Mouse (Mus musculus): Measurements from ENCODE around the gene Arid3a. TPM values are rescaled to one million over a fixed set of nuclear protein-coding genes. Genes with fewer than 3 reads are reported as not detected.
"Not testable (repeated sequence)": the region's sequence is repeated elsewhere in the genome, so short reads cannot be mapped to it uniquely, and the experiment has no call there.

The Arid3a gene
- total RNA-seq, 2 experiments from 2014 or later, result 8.8 to 14.7 TPM

- no peak for ATAC-seq (replicated peaks; ENCODE audit: low FRiP score, poor library complexity, severe bottlenecking)
Measured at GRCm38 (mm10) chr10:79940749-79941148, 13.9 kb downstream of the Arid3a start.

GRCm38 (mm10) chr10:79942988-79943387 lies 16.1 kb downstream of the Arid3a start:
- ATAC-seq (replicated peaks; ENCODE audit: low FRiP score, poor library complexity, severe bottlenecking), result no peak

DNA sequence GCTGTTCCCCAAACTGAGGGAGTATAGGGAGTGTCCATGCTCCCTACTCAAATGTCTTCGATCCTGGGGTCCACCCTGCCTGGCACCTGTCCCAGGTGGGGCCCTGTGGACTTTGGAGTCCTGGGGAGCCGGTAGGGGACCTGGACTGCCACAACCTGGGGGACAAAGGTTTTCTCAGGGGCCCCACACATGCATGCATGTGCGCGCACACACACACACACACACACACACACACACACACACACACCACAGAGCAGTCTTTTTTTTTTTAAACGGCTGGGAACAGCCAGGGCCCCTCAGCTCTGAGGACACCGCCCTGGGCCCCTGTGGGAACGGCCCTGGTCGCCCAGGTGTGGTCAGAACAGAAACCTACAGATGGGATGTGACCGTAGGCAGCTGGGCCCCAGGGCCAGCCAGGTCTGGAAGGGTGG lies 16.6 kb downstream of the Arid3a start:
- no peak for ATAC-seq (replicated peaks; ENCODE audit: low FRiP score, poor library complexity, severe bottlenecking)

GRCm38 (mm10) chr10:79945507-79946234 lies 18.8 kb downstream of the Arid3a start:
- ATAC-seq (replicated peaks; ENCODE audit: low FRiP score, poor library complexity, severe bottlenecking), result no peak

- no peak for ATAC-seq (replicated peaks; ENCODE audit: low FRiP score, poor library complexity, severe bottlenecking)
Measured at GRCm38 (mm10) chr10:79946752-79947322, 20.0 kb downstream of the Arid3a start.

DNA sequence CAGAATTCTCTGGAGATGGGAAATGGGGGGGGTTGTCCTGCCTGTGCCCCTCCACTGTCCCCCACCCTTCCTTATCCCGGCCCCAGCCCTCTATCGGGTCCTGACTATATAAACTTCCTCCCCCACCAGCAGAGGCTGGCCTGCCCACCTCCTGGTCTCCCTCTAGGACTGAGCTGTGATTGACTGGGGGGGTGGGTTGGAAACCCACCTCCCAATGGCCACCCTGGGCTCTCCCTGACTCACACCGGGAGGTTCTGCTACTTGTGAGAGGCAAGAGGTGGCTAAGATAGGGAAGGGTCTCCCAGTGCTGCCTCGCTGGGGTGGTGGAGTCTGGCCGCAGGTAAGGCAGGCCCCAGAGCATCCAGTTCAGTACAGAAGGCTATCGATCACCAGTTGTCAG lies 20.7 kb downstream of the Arid3a start:
- ATAC-seq (replicated peaks; ENCODE audit: low FRiP score, poor library complexity, severe bottlenecking), result no peak

GRCm38 (mm10) chr10:79949873-79950272 lies 23.0 kb downstream of the Arid3a start:
- ATAC-seq (replicated peaks; ENCODE audit: low FRiP score, poor library complexity, severe bottlenecking), result no peak

DNA sequence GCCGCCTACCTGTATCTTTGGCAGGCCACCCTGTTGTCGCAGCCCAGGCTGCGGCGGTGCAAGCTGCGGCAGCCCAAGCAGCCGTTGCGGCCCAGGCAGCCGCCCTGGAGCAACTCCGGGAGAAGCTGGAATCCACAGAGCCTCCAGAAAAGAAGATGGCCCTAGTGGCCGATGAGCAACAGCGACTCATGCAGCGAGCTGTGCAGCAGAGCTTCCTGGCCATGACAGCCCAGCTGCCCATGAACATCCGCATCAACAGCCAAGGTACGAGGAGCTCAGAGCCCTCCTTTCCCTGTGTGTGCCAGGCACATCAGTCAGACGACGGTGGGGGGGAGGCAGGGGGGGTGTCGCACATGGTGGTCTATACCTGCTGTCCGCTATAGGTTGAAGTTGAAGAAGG lies 23.8 kb downstream of the Arid3a start:
- ATAC-seq (replicated peaks; ENCODE audit: low FRiP score, poor library complexity, severe bottlenecking), result no peak

DNA sequence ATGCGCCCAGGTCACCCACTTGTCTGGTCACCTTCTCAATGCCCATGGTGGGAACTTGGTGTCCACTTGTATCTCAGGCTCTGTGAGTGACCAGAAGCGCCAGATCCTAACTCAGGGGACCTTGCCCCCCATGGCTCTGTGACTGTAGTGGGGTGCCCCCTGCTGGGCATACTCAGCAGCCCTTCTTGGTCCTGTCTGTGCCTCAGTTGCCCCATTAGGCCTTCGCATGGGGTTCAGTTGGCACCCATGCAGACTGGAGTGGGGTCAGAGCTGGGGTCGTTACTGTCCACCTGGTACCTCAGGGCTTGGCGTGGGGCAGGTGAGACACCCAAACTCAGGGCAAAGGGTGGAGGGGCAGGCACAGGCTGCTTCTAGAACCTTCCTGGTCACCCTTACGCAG lies 27.1 kb downstream of the Arid3a start:
- ATAC-seq (replicated peaks; ENCODE audit: low FRiP score, poor library complexity, severe bottlenecking), result 0 out of 2 replicates have a peak, but pooled peaks have one; percentile 28

DNA sequence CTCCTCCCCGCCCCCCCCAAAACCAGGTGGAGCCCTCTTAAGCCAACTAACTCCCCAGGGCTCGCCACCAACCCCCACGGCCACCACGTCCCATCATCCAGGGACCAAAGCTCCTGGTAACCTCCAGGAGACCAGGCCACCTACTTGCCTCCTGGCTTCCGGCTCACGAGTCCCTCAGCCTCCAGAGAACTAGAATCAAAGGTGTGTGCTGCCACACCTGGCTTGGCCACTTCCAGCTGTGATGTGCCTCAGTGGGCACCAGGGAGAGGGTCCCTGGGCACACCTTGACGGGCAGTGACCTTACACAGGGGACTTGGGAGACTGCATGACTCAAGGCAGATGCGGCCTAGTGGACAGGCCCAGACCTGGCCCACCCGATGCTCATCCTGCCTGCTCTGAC lies 28.8 kb downstream of the Arid3a start:
- no peak for ATAC-seq (replicated peaks; ENCODE audit: low FRiP score, poor library complexity, severe bottlenecking)

- no peak for ATAC-seq (replicated peaks; ENCODE audit: low FRiP score, poor library complexity, severe bottlenecking)
Measured at GRCm38 (mm10) chr10:79956643-79957154, 29.9 kb downstream of the Arid3a start.

- peak; percentile 39 for ATAC-seq (replicated peaks; ENCODE audit: low FRiP score, poor library complexity, severe bottlenecking)
Measured at GRCm38 (mm10) chr10:79958140-79958816, 31.4 kb downstream of the Arid3a start.

GRCm38 (mm10) chr10:79959412-79959811 lies 32.6 kb downstream of the Arid3a start:
- not testable (repeated sequence) for ATAC-seq (replicated peaks; ENCODE audit: low FRiP score, poor library complexity, severe bottlenecking)

- peak; percentile 90 for ATAC-seq (replicated peaks; ENCODE audit: low FRiP score, poor library complexity, severe bottlenecking)
Measured at GRCm38 (mm10) chr10:79959847-79960601, 33.2 kb downstream of the Arid3a start, which contains the start of gene Wdr18. Wdr18 (plus strand) TSS chr10:79960152.

GRCm38 (mm10) chr10:79960671-79961294 lies 33.9 kb downstream of the Arid3a start:
- ATAC-seq (replicated peaks; ENCODE audit: low FRiP score, poor library complexity, severe bottlenecking), result no peak

DNA sequence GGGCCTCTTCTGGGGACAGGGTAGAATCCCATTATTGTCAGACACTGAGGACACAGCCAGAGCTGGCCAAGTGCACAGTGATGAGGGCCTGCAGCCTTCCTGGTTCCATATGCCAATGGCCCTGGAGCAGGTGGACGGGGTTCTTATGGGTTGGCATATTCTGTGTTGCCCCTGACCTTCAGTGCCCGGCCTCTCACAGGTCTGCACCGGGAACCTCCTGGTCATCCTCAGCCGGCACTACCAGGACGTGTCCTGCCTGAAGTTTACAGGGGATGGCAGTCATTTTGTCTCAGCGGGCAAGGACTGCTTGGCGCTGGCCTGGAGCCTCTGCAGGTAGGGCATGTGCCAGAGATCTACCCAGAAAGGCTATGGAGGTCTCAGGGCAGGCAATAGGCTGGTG lies 37.9 kb downstream of the Arid3a start:
- no peak for ATAC-seq (replicated peaks; ENCODE audit: low FRiP score, poor library complexity, severe bottlenecking)

- no peak for ATAC-seq (replicated peaks; ENCODE audit: low FRiP score, poor library complexity, severe bottlenecking)
Measured at GRCm38 (mm10) chr10:79965325-79965724, 38.5 kb downstream of the Arid3a start.

DNA sequence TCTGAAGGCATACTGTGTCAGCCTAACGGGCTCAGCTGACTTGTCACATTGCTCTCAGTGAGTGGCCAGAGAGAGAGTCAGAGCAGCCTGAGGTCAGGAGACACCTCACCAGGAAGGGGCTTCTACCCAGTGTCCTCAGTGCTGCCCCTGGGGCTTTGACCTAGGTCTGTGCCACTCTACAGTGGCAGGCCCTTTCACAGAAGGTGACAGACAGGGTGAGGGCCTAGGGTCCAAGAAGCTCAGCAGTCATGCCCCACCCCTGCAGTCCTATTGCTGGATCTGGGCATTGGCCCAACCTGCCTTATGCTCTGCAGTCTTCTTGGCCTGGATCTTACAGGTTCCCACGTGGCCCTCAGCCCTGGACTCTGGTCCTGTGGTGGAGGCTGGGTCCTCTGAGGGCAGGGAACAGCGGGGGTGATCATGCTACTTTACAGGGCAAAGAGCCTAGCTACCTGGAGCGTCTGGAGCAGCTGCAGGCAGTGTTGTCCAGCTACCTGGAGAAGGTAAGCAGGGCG lies 40.1 kb downstream of the Arid3a start:
- no peak for ATAC-seq (replicated peaks; ENCODE audit: low FRiP score, poor library complexity, severe bottlenecking)

GRCm38 (mm10) chr10:79968181-79968580 lies 41.3 kb downstream of the Arid3a start:
- ATAC-seq (replicated peaks; ENCODE audit: low FRiP score, poor library complexity, severe bottlenecking), result no peak

Data from erythroblast, adult 5-6 weeks (primary cell).